Mouse (Mus musculus): Measurements from ENCODE around the gene Pde4d.

The Pde4d gene

GRCm38 (mm10) chr13:109260220-109260795, 810.6 kb downstream of the Pde4d start:
- DNase-seq = peak; percentile 30

GRCm38 (mm10) chr13:109260796-109261516, 811.2 kb downstream of the Pde4d start:
- DNase-seq = no peak

DNA sequence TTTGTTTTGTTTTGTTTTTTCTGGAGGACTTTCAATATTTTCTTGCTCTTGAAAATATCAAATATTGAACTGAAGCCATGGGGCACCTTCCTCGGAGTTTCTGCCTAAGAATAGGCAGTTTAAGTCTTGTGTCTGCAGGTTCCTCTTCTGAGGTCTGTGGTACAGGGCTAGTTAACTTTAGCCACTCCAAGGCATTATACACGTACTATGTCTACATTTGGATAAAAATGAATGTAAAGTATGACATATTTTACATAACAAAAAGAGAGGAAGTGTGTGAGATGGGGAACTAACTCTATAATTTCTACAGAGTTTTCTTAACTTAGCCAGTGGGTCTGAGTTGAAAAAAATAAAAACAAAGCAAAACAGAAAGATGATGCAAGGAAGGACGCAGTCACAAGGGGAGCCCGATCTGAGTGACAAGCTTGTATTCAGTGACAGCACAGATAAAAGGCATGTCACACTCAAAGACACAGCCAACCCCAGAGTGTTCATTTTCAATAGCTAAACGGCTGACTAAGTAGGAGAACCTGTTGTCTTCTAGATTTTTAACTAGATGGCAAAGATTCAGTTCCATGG, 812.0 kb downstream of the Pde4d start:
- no peak for DNase-seq

- DNase-seq = no peak
These were observed 812.8 kb downstream of the Pde4d start for GRCm38 (mm10) chr13:109262501-109262900.

GRCm38 (mm10) chr13:109263833-109264232, 814.1 kb downstream of the Pde4d start:
- DNase-seq = no peak

GRCm38 (mm10) chr13:109268253-109268652, 818.5 kb downstream of the Pde4d start:
- peak; percentile 35 for DNase-seq

DNA sequence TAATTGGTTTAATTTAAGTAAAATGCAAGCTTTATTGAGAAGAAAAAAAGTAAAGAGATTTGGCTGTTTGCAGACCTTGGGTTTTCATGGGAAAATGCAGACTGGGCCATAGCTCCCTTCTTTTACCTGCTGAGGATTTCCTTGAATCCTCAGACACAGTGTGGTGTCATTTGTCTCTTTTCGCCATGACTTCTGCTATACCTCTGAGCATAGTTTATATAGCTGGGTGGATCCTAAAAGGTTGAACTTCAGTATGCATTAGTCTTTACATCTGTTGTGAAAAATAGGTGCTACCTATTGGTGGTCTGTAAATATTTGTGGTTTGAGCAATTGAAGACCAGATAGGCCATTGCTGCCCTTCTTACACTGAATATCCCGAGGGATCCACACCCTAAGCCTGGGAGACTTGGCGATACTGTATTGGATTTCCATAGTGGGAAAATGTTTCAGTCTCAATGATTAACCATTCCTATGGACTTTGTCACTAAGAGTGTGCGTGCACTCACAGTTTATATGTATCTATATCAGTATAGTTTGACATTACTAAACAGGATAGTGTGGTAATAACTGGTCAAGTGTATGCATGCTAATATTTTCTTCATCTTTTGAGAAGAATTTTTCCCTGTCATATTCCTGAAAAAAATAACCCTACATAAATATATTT, 819.0 kb downstream of the Pde4d start:
- DNase-seq = no peak

DNA sequence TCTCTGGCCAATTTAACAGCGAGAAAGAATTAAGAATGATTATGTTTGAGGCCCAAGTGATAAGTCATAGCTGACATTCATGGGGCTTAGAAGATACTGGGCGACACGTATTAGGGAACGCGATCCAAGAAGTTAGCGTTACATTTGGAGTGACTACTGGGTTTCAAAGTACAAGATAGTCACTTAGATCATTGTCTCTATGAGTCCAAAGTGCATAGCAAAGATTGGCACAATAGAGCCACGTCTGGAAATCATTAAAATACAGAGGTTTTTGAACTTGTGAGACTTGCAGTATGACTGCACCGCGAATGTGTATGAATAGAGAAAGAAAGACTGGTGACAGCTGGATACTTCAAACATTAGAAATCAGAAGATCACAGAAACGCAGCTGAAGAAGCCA, 825.1 kb downstream of the Pde4d start:
- DNase-seq = no peak

DNA sequence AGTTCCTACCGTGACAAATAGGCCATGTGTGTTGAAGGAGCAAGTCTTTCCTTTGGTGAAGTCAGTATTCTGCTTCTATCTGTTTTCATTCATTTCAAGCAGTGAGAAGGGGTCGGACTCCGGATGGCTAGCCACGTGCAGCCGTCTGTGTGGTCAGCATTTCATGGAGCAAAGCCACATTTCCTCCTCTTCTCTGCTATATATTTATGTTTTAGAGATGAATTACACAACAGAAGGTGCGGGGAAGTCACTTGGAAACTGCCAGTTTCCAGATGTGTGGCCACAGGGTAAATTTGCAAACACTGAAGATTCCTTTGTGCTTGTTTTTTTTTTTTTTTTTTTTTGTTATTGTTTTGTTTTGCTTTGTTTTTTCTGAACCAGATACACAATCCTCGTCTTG, 828.0 kb downstream of the Pde4d start:
- DNase-seq = no peak

GRCm38 (mm10) chr13:109278504-109278912, 828.8 kb downstream of the Pde4d start:
- no peak for DNase-seq

DNA sequence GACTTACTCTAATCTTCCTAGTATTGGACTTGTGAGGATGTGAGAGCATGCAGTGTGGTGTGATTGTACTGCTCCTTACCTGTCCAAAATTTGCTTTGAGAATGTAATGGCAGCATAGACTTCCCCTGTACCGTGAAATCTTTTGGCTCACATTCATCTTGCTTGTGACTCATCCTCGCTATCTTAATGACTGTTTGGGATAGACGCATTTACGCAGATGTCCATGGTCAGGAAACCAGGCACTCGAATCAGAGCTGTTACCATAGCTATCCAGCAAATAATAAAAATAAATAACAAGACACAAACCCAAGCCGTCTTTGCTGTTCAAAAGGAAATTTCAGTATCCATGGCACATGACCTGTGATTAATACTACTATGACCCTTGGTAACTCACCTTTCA, 829.5 kb downstream of the Pde4d start:
- no peak for DNase-seq

DNA sequence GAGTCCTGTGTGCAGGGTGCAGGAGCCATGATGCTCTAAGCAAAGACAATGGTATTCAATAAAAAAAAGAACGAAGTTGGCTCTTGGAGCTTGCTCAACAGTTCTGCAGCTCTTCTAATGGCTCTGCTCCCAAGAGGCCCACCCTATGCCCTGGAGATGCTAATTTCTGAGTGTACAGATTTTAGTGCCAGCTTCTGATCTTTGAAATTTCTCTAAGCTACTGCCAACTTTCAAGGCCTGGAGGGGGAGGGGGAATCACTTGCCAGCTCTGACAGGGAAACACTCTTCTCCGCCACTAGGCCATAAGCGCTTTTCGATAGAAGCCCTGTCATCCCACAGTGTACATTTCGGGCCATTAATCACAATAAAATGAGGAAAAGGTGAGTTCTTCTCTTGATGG, 830.7 kb downstream of the Pde4d start:
- DNase-seq = peak; percentile 53

DNA sequence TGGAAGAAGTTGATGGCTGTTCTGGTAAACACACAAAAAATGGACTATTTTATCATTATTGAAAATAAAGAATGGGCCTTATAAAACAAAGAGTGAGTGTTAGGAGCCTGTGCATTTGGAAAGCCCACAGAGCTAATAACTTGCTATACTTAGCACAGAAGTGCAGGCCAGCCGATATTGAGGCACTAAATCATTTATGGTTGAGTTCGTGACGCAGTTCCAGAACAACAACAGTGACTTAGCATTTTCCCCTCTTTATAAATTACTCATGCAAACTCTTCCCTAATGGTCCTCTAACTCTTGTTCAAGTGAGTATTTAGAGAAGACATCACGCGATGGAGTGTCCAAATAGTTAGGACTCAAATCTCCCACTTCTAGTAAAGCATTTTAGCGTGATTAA, 837.7 kb downstream of the Pde4d start:
- no peak for DNase-seq

DNA sequence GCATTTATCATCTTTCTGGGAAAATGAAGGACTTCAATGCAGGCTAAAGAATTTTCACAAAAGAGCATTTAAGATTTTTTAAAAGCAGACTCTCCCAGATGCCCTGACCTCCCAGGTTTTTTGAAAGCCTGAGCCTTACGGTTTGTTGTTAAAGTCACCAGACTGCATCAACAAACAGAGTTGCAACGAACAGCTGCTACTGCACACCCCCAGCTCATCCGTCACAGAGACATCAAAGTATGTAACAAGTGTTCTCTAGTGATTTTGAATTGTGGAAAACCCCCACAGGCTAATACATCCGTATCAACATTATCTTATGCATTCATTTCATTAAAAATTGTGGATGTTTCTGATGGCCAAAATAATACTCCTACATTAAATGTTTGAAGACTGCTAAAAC, 841.2 kb downstream of the Pde4d start:
- DNase-seq = no peak

DNA sequence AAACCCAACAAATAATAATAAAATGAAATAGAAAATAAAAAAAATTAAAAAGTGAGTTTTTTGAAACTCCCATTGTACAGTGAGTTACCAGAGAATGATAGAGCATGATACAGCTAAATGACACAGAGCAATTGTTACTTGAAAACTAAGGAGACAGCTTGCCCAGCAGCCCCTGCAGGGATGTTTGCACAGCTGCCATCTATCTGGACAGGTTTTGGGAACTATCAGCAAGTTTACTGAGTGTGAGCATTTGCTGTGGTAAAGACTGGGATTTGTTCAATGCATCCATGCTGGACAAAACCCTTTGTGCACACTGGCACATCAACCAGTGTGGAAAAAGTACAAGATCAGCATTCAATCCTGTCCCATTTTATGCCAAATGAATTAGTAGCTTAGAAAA, 843.3 kb downstream of the Pde4d start:
- no peak for DNase-seq

DNA sequence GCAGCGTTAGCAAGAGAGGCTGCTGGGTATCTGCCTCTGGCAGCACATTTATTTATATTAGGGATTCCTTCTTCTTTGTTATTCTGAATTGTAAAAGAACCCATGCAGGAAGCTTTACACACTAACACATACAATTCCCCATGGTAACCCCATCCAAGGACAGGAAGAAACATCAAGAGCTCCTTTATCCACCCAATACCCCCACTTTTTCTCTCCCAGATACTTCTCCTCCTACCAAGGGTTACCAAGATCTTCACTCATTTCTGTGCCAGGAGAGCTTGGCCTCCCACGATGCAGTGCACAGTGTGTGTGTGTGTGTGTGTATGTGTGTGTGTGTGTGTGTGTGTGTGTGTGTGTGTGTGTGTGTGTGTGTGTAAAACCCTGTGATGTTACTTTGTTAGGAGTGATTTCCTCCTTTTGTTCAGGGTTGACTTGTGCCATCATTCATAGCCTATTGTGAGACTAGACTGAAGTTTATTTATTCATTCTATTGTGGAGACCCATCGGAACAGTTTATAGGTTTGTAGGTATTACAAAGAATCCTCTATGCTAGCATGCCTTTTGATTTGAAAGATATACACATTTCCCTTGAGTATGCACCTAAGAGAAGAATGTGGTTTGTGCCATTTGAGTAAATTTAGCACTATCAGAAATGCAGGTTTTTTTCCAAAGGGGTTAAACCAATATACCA, 846.7 kb downstream of the Pde4d start:
- no peak for DNase-seq

- DNase-seq = no peak
These were observed 849.1 kb downstream of the Pde4d start for GRCm38 (mm10) chr13:109298852-109299251.

DNA sequence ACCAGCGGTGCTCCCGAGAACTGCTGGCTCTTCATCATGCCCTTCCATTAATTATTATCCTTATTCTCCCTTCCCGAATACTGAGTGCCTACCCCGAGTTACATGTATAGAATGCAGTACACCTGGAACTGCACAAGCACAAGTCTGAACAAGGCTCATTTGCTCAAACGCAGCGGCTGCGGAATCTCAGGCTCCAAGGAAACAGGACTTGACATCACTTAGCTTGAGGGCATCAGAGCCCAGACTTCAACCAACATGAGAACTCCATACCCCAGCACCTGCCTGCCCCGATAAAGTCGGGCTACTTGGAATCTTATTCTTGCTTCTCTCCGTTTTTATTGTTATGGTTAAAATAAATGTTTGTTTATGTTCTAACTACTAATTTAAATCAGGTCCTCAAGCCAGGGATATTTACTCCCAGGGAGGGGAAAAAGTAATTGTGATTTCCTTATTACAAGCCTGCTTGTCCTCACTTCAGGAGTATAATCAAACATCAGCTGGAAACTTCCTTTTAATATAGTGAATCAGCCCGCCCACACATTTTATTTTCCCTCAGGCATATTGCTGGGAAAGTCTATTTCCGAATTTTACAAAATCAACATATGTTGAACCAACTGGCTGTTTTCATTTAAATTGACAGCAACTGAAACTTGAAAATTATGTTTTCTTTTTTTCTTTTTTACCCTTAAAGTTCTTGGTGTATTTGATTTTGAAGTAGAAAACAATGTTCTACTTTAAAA, 849.9 kb downstream of the Pde4d start:
- peak; percentile 42 for DNase-seq

GRCm38 (mm10) chr13:109312542-109312941, 862.8 kb downstream of the Pde4d start:
- DNase-seq = no peak

- no peak for DNase-seq
These were observed 865.9 kb downstream of the Pde4d start for GRCm38 (mm10) chr13:109315608-109316007.

GRCm38 (mm10) chr13:109317644-109318043, 867.9 kb downstream of the Pde4d start:
- DNase-seq = no peak

DNA sequence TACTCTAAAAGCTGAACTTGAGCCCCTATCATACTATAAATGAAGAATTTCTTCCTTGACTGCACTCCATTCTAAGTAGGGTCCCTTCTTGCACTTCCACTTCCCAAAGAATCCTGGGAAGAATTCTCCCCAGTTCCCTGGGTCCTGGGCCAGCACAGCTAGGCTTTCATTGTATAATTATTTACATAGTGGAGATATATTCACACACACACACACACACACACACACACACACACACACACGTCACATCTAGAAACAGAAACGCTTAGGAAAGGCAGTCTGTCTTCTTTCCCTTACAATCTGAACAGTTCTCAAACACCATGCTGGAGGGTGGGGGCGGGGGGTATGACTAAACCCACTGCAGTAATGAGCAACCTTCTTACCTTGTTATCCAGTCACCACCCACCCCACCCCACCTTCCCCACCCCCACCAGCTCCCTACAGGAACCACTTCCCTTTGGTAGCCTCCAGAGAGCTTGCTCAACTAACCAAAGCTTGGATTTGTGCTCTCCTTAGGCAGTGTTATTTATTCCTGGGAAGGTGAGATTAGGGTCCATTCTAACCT, 868.8 kb downstream of the Pde4d start:
- DNase-seq = no peak
